Mouse (Mus musculus) spleen, adult 2 months (tissue): ENCODE measurements around the gene Duxbl2. TPM values are rescaled to one million over a fixed set of nuclear protein-coding genes. Genes with fewer than 3 reads are reported as not detected.
"Not testable (repeated sequence)": the region's sequence is repeated elsewhere in the genome, so short reads cannot be mapped to it uniquely, and the experiment has no call there.

Experiments used
- DNase-seq, 2 experiments: peaks; one replicate each; pipeline versions ENCODE4 v3.0.0 to v3.0.0-alpha.2; 2012 to 2021; ENCODE audit warnings: low spot score in 2 of 2, low read depth in 1 of 2
- H3K27ac ChIP-seq: fragments of 200-500 bp; 2 replicates; pipeline ENCODE4 v1.5.1; 2012; ENCODE audit warnings: low read length, inconsistent platforms; ENCODE audit not compliant: insufficient read depth
- H3K27me3 ChIP-seq: fragments of 200-500 bp; 2 replicates; pipeline ENCODE4 v1.6.1; 2012; ENCODE audit warnings: mild to moderate bottlenecking, moderate library complexity, low read length, inconsistent platforms; ENCODE audit not compliant: control insufficient read depth, insufficient read depth
- H3K36me3 ChIP-seq: fragments of 200-500 bp; 2 replicates; pipeline ENCODE4 v1.6.1; 2012; ENCODE audit warnings: mild to moderate bottlenecking, low read length, inconsistent platforms; ENCODE audit not compliant: control insufficient read depth, insufficient read depth
- H3K4me1 ChIP-seq: fragments of 200-500 bp; 2 replicates; pipeline ENCODE4 v1.6.1; 2011; ENCODE audit warnings: inconsistent platforms; ENCODE audit not compliant: control insufficient read depth, insufficient read depth, insufficient read length
- H3K4me3 ChIP-seq: fragments of 200-500 bp; 2 replicates; pipeline ENCODE4 v1.5.1; 2011; ENCODE audit warnings: mild to moderate bottlenecking, inconsistent platforms; ENCODE audit not compliant: insufficient read depth, insufficient read length; ENCODE audit errors: extremely low read depth
- WGBS: fragments of 180-500 bp; shearing (Covaris S2); methylation state at CpG from one replicate; pipeline ENCODE4 v1.1.7; 2018; 5-methylcytosine and 5-hydroxymethylcytosine counted together
- polyA plus RNA-seq: library from polyadenylated mRNA; depleted of rRNA; stranded (reverse); fragments of >200 nt; gene quantifications from 2 replicates; pipeline ENCODE4 v1.2.3, GENCODE M21; 2012; rRNA removed

The Duxbl2 gene
- polyA plus RNA-seq, result 0.19 and 0.33 TPM in 2 replicates

- DNase-seq, H3K27ac ChIP-seq, H3K4me1 ChIP-seq, H3K27me3 ChIP-seq, H3K4me3 ChIP-seq, H3K36me3 ChIP-seq: not testable (repeated sequence)
- no CpG with 5 or more reads among the region's 7 CpGs for WGBS
These were observed at the start of gene Duxbl2 for GRCm38 (mm10) chr14:26118150-26118549. Gene Duxbl2, plus strand, starts transcription at chr14:26118349.

GRCm38 (mm10) chr14:26076620-26077390 lies 41.3 kb upstream of the Duxbl2 start:
- not testable (repeated sequence) for H3K27ac ChIP-seq, DNase-seq, H3K4me1 ChIP-seq, H3K36me3 ChIP-seq, H3K27me3 ChIP-seq, H3K4me3 ChIP-seq
- no CpG with 5 or more reads among the region's 5 CpGs for WGBS

GRCm38 (mm10) chr14:26081216-26081615 lies 36.9 kb upstream of the Duxbl2 start, which contains the start of gene Cphx2:
Gene Cphx2, plus strand, starts transcription at chr14:26081516.
- H3K27me3 ChIP-seq, H3K4me3 ChIP-seq, DNase-seq, H3K36me3 ChIP-seq, H3K4me1 ChIP-seq, H3K27ac ChIP-seq: not testable (repeated sequence)
- whole genome bisulfite sequencing, result no CpG with 5 or more reads among the region's 6 CpGs

GRCm38 (mm10) chr14:26081997-26082396 lies 36.2 kb upstream of the Duxbl2 start, which contains the start of gene Cphx3:
Gene Cphx3, plus strand, starts transcription at chr14:26082297.
- not testable (repeated sequence) for H3K27me3 ChIP-seq, H3K36me3 ChIP-seq, H3K4me3 ChIP-seq, H3K27ac ChIP-seq, DNase-seq, H3K4me1 ChIP-seq
- WGBS, result no CpG with 5 or more reads among the region's 1 CpGs

GRCm38 (mm10) chr14:26097622-26098021 lies 20.5 kb upstream of the Duxbl2 start:
- DNase-seq, H3K27me3 ChIP-seq, H3K36me3 ChIP-seq, H3K4me1 ChIP-seq, H3K4me3 ChIP-seq, H3K27ac ChIP-seq: not testable (repeated sequence)
- no CpG with 5 or more reads among the region's 3 CpGs for WGBS

GRCm38 (mm10) chr14:26118550-26119000 lies 426 bp downstream of the Duxbl2 start:
- no CpG with 5 or more reads among the region's 18 CpGs for WGBS
- H3K27ac ChIP-seq, H3K27me3 ChIP-seq, DNase-seq, H3K36me3 ChIP-seq, H3K4me3 ChIP-seq, H3K4me1 ChIP-seq: not testable (repeated sequence)

- not testable (repeated sequence) for DNase-seq, H3K4me1 ChIP-seq, H3K27me3 ChIP-seq, H3K36me3 ChIP-seq, H3K27ac ChIP-seq, H3K4me3 ChIP-seq
- no CpG with 5 or more reads among the region's 7 CpGs for WGBS
These were observed 946 bp downstream of the Duxbl2 start for GRCm38 (mm10) chr14:26119095-26119494.

- not testable (repeated sequence) for H3K36me3 ChIP-seq, H3K27me3 ChIP-seq, H3K4me3 ChIP-seq, H3K27ac ChIP-seq, H3K4me1 ChIP-seq, DNase-seq
- no CpG with 5 or more reads among the region's 2 CpGs for WGBS
These were observed 28.9 kb downstream of the Duxbl2 start for GRCm38 (mm10) chr14:26147095-26147494.

GRCm38 (mm10) chr14:26156032-26156431 lies 37.9 kb downstream of the Duxbl2 start:
- H3K36me3 ChIP-seq, H3K27me3 ChIP-seq, H3K4me3 ChIP-seq, H3K27ac ChIP-seq, H3K4me1 ChIP-seq, DNase-seq: not testable (repeated sequence)
- whole genome bisulfite sequencing, result no CpG with 5 or more reads among the region's 7 CpGs

GRCm38 (mm10) chr14:26161156-26161555 lies 43.0 kb downstream of the Duxbl2 start:
- no CpG with 5 or more reads among the region's 9 CpGs for WGBS
- not testable (repeated sequence) for H3K4me1 ChIP-seq, H3K36me3 ChIP-seq, H3K27ac ChIP-seq, H3K27me3 ChIP-seq, H3K4me3 ChIP-seq, DNase-seq

GRCm38 (mm10) chr14:26162423-26162822 lies 44.3 kb downstream of the Duxbl2 start:
- no CpG with 5 or more reads among the region's 5 CpGs for WGBS
- not testable (repeated sequence) for H3K4me3 ChIP-seq, H3K36me3 ChIP-seq, H3K4me1 ChIP-seq, DNase-seq, H3K27me3 ChIP-seq, H3K27ac ChIP-seq
